Mouse (Mus musculus) erythroblast, embryonic 14.5 days (primary cell): Measurements from ENCODE around the gene Hip1.

Experiments
- GATA1 ChIP-seq: IDR thresholded peaks from 2 replicates; pipeline ENCODE4 v1.6.1; 2012; ENCODE audit warnings: low read length, inconsistent platforms, mixed read lengths
- TAL1 ChIP-seq: IDR thresholded peaks from 3 replicates; pipeline ENCODE4 v1.6.1; 2012; ENCODE audit warnings: low read length, inconsistent platforms, mixed read lengths

DNA sequence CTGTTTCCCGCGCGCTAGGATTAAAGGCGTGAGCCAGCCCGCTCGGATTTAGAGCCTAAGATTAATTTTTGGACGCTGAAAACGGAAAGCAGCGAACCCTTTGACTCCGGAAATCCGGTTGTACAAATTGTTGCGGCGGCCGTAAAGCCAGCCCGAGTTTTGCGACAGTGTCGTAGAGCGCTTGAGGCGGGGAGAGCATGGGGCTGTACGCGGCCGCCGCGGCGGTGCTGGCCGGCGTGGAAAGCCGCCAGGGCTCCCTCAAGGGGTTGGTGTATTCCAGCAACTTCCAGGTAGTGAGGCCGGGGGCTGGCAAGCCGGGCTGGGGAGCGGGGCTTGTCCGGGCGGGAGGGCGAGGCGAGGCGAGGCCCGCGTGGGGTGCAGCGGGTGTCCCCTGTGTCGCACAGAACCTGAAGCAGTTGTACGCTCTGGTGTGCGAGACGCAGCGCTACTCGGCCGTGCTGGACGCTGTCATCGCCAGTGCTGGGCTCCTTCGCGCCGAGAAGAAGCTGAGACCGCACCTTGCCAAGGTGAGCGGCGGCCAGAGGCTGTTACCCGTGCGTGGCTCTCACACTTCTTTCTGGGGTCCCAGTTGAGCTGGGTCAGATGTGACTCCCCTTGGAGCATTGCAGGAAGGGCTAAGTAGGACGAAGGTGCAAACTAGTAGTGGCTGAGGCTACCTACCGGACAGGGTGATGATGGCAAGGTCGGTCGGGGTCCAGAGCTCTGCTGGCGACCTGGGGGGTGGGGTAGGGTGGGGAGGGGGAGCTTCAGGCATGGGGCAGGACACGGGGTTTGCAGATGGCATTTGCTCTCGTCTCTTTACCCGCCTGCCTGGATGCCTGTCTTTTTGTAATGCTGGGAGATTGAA is 174.9 kb downstream of the Hip1 start, which contains the start of gene Nsun5:
- TF ChIP-seq GATA1 (no peak), TAL1 (no peak)
